Mouse (Mus musculus) cerebellum, adult 18-20 months (tissue): ENCODE measurements at regions not wholly inside any gene's neighbourhood (a gene's known extent, or its start where the extent isn't known, plus 50 kb on each side); places are given as distances from the start of the nearest gene placed in this dataset.

Experiments
- DNase-seq, 2 experiments: peaks; one replicate each; pipeline ENCODE4 v3.0.0; 2021

- DNase-seq = no peak
Measured at GRCm38 (mm10) chr8:44765677-44766076, 169.6 kb upstream of the Fat1 start.

DNA sequence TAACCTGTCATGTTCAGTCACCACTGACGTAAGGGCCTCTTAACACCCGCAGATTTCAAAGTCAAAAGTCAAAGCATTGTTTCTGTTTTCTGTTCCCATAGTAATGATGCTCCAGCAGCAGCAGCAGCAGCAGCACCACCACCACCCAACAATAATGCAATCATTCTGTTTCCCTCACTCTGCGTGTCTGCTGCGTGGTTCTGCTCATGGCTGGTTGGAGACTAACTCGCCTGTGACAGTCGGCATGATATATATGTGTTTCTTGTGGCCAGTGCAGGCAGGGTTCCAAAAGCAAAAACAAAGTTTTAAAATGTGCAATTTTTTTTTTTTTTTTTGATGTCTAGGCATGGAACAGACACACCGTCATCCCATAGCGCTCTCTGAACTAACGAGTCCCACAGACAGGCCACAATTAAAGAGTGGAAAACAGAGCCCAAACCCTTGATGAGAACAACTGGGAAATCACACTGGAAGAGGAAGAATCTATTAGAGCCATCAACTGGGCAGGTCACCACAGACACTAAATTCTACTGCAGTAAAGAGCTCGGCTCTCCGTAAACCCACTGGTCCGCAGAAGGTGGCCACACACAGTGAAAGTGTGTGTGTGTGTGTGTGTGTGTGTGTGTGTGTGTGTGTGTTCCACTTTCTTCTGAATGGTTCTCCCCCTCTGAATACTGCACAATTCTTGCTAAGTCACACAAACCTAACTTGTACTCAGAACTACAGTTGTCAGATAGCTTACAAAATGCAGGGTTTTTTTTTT, 169.0 kb upstream of the Fat1 start:
- DNase-seq = no peak

DNA sequence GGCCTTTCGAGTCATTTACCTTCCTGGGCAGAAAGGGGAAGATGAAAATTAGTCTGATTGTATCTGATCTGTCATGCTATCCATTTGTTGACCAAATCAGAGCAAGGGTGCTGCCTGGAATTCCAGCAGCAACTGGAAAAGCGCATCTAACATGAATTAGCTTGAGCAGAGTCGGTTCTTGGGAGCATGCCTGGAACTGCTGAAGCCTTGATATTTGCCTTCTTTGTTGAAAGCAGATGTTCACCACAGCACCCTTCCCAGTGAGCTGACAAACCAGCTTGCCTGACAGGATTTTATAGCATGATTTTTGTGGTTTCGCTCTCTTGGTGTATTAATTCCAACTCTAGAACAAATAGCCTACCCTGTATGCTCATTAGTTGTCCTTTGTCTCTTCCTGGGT, 168.0 kb upstream of the Fat1 start:
- DNase-seq = no peak

- no peak for DNase-seq
Measured at GRCm38 (mm10) chr8:44779212-44779611, 156.0 kb upstream of the Fat1 start.

DNA sequence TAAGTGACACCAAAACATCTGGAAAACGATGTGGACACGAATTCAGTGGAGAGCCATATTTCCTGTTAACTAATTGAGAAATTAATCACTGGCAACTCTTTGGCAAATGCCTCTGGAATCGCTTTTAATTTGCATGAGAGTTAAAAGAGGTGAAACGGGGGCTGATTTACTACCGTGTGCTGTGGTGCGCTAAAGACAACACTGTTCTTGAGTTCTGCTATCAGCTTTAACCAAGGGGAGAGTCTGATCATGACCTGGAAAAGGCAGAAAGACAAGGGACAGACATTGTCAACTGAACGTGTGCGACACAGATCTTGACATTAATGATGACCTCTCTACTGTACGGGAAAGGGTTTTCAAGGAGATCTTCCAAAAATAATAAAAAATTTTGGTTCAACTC, 152.8 kb upstream of the Fat1 start:
- no peak for DNase-seq

- no peak for DNase-seq
Measured at GRCm38 (mm10) chr8:44785161-44785560, 150.1 kb upstream of the Fat1 start.

- DNase-seq = no peak
Measured at GRCm38 (mm10) chr8:44786740-44787139, 148.5 kb upstream of the Fat1 start.

DNA sequence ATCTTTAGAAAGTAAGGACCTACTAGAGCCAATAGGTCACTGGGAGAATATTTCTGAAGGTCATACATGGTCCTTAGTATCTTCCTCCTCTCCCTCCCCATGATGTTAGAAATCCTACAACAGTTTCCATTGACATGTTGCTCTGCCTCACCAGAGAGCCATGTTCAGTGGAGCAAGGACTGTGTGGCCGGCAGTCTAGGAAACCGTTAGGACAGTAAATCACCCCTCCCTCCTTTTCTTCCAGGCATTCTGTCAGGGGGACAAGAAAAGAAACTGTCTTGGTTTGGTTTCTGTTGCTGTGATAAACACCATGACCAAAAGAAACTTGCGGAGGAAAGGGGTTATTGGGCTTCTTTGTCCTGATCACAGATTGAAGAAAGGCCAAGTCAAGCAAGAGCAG, 147.0 kb upstream of the Fat1 start:
- no peak for DNase-seq

- no peak for DNase-seq
Measured at GRCm38 (mm10) chr8:44799513-44799912, 135.7 kb upstream of the Fat1 start.

DNA sequence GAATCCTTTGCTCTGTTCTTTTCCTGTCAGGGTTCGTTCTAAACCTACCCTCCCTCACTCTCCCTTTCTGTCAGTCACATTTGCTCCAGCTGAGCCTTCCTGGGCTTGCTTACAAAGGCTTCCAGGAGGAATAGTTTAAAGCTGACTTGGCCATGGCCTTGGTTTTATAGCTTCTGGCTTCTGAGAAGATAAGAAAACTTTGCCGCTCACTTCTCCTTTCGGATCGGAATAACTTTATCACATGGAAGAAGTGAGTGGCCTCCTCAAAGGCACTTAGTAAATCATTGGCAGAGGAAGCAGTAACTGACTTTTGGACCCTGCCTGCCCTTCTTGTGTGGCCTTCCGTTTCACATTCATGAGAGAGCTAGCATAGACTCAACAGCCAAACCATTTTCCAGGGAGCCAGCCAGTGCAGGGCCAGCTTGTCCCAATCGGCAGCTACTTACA, 134.4 kb upstream of the Fat1 start:
- DNase-seq = no peak

DNA sequence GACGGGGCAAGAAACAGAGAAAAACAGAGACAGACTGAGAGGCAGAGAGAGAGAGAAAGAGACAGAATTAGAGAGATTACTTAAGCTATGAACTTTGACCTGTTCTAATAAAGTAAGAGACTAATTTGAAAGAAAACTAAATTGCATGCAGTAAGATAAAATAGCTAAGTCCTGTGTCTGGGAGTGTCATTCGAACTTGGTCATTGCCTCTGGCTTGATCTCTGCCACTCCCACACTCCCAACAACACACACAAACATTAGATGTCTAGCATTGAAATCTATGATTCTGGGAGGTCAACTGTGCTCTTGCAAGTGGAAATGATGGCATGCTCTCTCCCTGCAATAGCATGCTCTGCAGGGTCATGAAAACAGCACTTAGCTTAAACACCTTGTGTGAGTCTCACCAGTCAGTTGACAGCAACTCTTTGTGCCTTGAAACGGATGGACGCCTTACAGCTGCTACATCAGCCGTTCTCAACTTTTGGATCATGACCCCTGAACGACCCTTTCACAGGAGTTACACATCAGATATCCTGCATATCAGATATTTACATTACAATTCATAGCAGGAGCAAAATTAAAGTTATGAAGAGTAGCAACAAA, 133.5 kb upstream of the Fat1 start:
- no peak for DNase-seq

- DNase-seq = no peak
Measured at GRCm38 (mm10) chr8:44802331-44802730, 132.9 kb upstream of the Fat1 start.

- no peak for DNase-seq
Measured at GRCm38 (mm10) chr8:44804414-44805178, 130.7 kb upstream of the Fat1 start.

- no peak for DNase-seq
Measured at GRCm38 (mm10) chr8:44805179-44805815, 129.9 kb upstream of the Fat1 start.

GRCm38 (mm10) chr8:44812360-44812759, 122.9 kb upstream of the Fat1 start:
- no peak for DNase-seq

DNA sequence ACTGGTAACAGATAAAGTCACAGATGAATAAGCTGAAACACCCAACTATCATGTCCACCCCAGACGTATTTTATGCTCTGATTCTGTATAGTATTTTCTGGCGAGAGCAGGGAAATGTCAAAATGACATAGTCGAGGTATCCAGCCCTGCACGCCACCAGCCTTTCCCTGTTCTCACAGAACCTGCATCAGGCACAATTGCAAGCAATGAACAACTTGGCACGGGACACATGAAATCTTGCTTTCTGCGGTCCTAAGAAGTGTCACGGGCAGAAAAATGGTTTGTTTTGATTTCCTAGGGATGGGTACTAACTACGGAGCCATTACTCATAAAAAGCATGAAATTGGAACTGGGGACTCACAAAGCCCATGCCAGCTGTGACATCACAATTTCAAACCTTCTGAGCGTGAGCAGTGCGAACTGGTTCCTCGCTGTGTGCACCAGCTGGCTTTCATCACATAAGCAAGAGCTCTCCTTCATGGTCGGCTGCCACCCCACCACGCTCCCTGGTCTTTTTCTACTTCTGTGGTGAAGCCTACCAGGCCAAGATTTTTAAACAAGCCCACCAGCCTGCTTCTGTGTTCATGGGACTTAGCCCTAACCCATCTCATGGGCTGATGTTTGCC, 117.6 kb upstream of the Fat1 start:
- peak; percentile 41 to 49 for DNase-seq

DNA sequence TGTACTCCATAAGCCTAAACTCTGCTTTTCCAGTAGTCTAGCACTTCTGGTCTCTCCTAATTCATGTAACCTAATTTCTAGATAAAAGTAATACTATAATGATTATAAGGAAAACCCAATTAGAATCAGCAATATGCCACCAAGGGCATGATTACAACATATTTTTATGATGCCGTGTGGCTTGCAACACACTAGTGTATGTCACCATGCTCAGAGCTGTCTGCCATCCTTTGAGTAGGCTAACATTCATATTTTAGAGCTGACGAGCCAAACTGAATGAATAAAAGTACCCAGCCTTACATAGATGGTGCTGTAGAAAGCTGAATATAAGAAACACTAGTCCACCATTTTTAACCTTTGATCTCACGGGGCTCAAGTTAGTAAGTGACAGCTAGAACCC, 116.0 kb upstream of the Fat1 start:
- DNase-seq = no peak

DNA sequence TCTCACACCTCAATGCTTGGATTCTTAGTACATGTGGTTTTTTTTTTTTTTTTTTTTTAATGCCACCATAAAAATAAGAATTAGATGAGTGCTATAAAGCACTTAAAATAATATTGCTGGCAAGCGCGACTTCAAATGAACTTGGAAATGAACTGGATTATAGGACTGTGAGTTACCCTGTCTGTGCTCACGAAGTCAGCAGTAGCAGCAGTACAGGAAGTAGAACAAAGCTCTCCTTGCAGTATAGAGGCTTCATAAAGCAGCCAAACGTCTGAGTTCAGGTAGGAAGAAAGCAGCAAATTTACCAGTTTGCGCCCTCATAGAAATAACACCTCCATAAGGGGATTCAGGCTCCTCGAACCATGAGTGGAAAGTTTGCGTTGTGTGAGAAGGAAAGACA, 115.6 kb upstream of the Fat1 start:
- no peak for DNase-seq

GRCm38 (mm10) chr8:44825183-44825757, 110.0 kb upstream of the Fat1 start:
- DNase-seq = no peak

DNA sequence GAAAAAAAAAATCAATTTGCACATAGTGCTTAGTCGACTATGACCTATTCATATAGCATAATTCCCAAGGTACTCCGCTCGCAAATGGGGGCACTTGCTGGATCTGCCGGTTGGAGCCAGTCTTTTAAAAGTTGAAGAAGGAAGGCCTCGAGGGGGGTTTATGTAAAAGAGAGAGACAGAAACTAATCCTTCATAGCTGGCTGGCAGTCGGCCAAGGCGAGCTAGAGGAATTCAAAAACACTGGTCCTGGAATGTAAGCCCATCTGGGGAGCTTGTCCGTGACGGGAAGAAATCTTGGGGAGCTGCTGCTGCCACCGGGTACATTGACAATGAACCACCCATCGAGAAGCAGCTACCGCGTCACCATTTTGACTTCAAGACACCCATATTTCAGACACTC, 108.3 kb upstream of the Fat1 start:
- DNase-seq = peak; percentile 20 to 44

DNA sequence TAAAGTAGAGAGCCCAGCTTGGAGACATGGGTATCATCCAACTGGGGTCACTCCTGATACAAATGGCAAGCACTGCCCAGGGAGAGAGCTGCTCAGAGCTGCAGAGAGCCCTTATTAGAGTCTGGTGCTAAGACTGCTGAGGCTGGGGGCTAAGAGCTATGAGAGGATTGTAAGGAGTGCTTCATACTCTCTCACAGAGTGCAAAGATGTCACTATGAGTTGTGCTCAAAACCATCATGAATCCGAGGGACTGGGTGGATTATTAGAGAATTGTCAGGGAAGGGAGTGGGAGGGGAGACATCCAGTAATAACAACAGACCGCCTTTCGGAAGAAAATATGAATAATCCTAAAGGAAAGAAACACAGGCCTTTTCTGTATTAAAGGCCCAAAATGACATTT, 107.2 kb upstream of the Fat1 start:
- DNase-seq = no peak

GRCm38 (mm10) chr8:44838431-44838830, 96.8 kb upstream of the Fat1 start:
- no peak for DNase-seq
